Mouse (Mus musculus) CH12.LX (cell line): ENCODE data around the gene Ccdc70. TPM values are rescaled to one million over a fixed set of nuclear protein-coding genes. Genes with fewer than 3 reads are reported as not detected.

Source experiments
- DNase-seq: peaks from one replicate; pipeline ENCODE4 v3.0.0-alpha.2; 2013; ENCODE audit errors: extremely low read depth
- H3K27ac ChIP-seq: 2 replicates; pipeline ENCODE4 v1.5.1; 2012; ENCODE audit warnings: low read depth, mild to moderate bottlenecking, control low read depth, moderate library complexity; ENCODE audit not compliant: insufficient read depth
- H3K27me3 ChIP-seq: replicated peaks from 2 replicates; pipeline ENCODE3; 2012; ENCODE audit warnings: inconsistent platforms
- H3K36me3 ChIP-seq, 2 experiments: replicated peaks in 1 of 2; 2 replicates each; pipeline versions ENCODE3 to v1.6.1; 2012; ENCODE audit warnings: inconsistent platforms in 1 of 2, low read length in 1 of 2, mild to moderate bottlenecking in 1 of 2, mixed read lengths in 1 of 2, moderate library complexity in 1 of 2; ENCODE audit not compliant: control insufficient read depth in 1 of 2, insufficient read depth in 1 of 2
- H3K4me1 ChIP-seq, 2 experiments: 2 replicates each; pipeline ENCODE4 v1.6.1; 2012; ENCODE audit warnings: inconsistent platforms in 1 of 2, moderate library complexity in 1 of 2; ENCODE audit not compliant: insufficient read depth in 2 of 2, control insufficient read depth in 1 of 2
- H3K4me2 ChIP-seq: 2 replicates; pipeline ENCODE4 v1.6.1; 2012; ENCODE audit warnings: low read depth, mild to moderate bottlenecking, control low read depth; ENCODE audit not compliant: poor library complexity, insufficient read depth, severe bottlenecking
- H3K4me3 ChIP-seq, 3 experiments: fragments of 150-350 bp in 1 of 3; sonication (generic) in 1 of 3; replicated peaks in 1 of 3; 2 replicates each; pipeline versions ENCODE3 to v1.5.1; 2011 to 2012; ENCODE audit warnings: low read depth in 2 of 3, low read length in 2 of 3, mild to moderate bottlenecking in 2 of 3, moderate library complexity in 2 of 3, control low read depth in 1 of 3, improper control_type of control experiment in 1 of 3, inconsistent platforms in 1 of 3, mixed read lengths in 1 of 3; ENCODE audit not compliant: poor library complexity in 1 of 3
- H3K79me2 ChIP-seq: replicated peaks from 2 replicates; pipeline ENCODE4 v1.6.1; 2012; ENCODE audit warnings: mild to moderate bottlenecking, moderate library complexity; ENCODE audit not compliant: control insufficient read depth, poor library complexity, insufficient read depth, severe bottlenecking; ENCODE audit errors: extremely low read depth
- H3K9ac ChIP-seq: 2 replicates; pipeline ENCODE4 v1.6.1; 2012; ENCODE audit warnings: low read depth, mild to moderate bottlenecking, control low read depth, moderate library complexity; ENCODE audit not compliant: insufficient read depth
- H3K9me3 ChIP-seq: replicated peaks from 2 replicates; pipeline ENCODE3; 2012; ENCODE audit warnings: low read length, inconsistent platforms, mixed read lengths
- BHLHE40 ChIP-seq: IDR thresholded peaks from 2 replicates; pipeline ENCODE4 v1.6.1; 2011; ENCODE audit warnings: mild to moderate bottlenecking, low read depth, low read length, improper control_type of control experiment
- MAFK ChIP-seq: IDR thresholded peaks from 2 replicates; pipeline ENCODE4 v1.6.1; 2011; ENCODE audit warnings: low read length, improper control_type of control experiment; ENCODE audit not compliant: insufficient replicate concordance
- MAZ ChIP-seq: IDR thresholded peaks from 2 replicates; pipeline ENCODE4 v1.6.1; 2012; ENCODE audit warnings: low read depth, mild to moderate bottlenecking, inconsistent platforms, low read length, improper control_type of control experiment, moderate library complexity
- PAX5 ChIP-seq: IDR thresholded peaks from 2 replicates; pipeline ENCODE4 v1.6.1; 2012; ENCODE audit warnings: low read length, inconsistent platforms, mixed read lengths
- POLR2A ChIP-seq: IDR thresholded peaks from 2 replicates; pipeline ENCODE4 v1.6.1; 2011; ENCODE audit warnings: low read depth, mild to moderate bottlenecking, improper control_type of control experiment, low read length
- SMC3 ChIP-seq: IDR thresholded peaks from 2 replicates; pipeline ENCODE4 v1.6.1; 2011; ENCODE audit warnings: low read depth, low read length, improper control_type of control experiment
- UBTF ChIP-seq: IDR thresholded peaks from 2 replicates; pipeline ENCODE4 v1.6.1; 2012; ENCODE audit warnings: low read depth, mild to moderate bottlenecking, inconsistent platforms, low read length, improper control_type of control experiment, moderate library complexity
- dilution Hi-C: fragments of 300-500 bp; cut with MboI; formaldehyde crosslinking; loops from 2 replicates; pipeline ENCODE4 v1.14.3; 2020; ENCODE audit warnings: low sequenced_read_pairs; ENCODE audit not compliant: extremely low pct_unique_long_range_greater_than_20kb, extremely low pct_ligation_motif_present
- in situ Hi-C: fragments of 300-500 bp; cut with MboI; formaldehyde crosslinking; loops from 3 replicates; pipeline ENCODE4 v1.14.3; 2019; ENCODE audit warnings: low sequenced_read_pairs, low pct_ligation_motif_present, low pct_unique_long_range_greater_than_20kb, mixed read lengths
- polyA plus RNA-seq: library from polyadenylated mRNA; unstranded; fragments of >175 nt; gene quantifications from 2 replicates; pipeline ENCODE4 v1.2.1, GENCODE M21; 2012; ENCODE audit warnings: low read depth; ENCODE audit not compliant: insufficient read length
- total RNA-seq, 2 experiments: library from RNA; depleted of rRNA; stranded (reverse); fragments of 300-350 nt in 1 of 2; fragments of >200 nt in 1 of 2; gene quantifications; 2 replicates each; pipeline ENCODE4 v1.2.3; 2012 to 2014

Ccdc70 gene
- total and polyA plus RNA-seq, 3 experiments = not detected

- Histone ChIP-seq H3K4me2 (no peak overlapping the region), H3K27ac (no peak overlapping the region), H3K36me3 (peaks cover 14 to 27% of the 10 kb centered on the region in 2 experiments), H3K4me3 (no peak overlapping the region), H3K9me3 (no peaks in the 10 kb centered on the region), H3K9ac (no peak overlapping the region), H3K4me1 (no peaks in the 10 kb centered on the region), H3K27me3 (peaks cover 13% of the 10 kb centered on the region), H3K79me2 (no peaks in the 10 kb centered on the region)
- dilution Hi-C loops (no loop called here), in situ Hi-C loops (no loop called here)
- DNase-seq = no peak
- TF ChIP-seq UBTF (no peak), POLR2A (no peak), MAFK (no peak)
- TF ChIP-seq, all 38 proteins: peak for 0
These were observed 25.6 kb downstream of the Ccdc70 start for GRCm38 (mm10) chr8:21995181-21995580.

- peaks cover 7 to 12% of the 10 kb centered on the region in 2 experiments; a peak in 2 of 4 replicates for H3K4me1 ChIP-seq
- H3K4me3 ChIP-seq = no peak overlapping the region
- TF ChIP-seq MAZ (no peak), PAX5 (no peak), SMC3 (no peak)
- H3K4me2 ChIP-seq = no peak overlapping the region
- no peak for DNase-seq
- no peak overlapping the region for H3K9ac ChIP-seq
- in situ Hi-C loops (no loop called here), dilution Hi-C loops (no loop called here)
- peaks cover 2 to 17% of the 10 kb centered on the region in 2 experiments for H3K36me3 ChIP-seq
- H3K9me3 ChIP-seq = no peaks in the 10 kb centered on the region
- no peak overlapping the region for H3K27ac ChIP-seq
- peaks cover 3% of the 10 kb centered on the region for H3K27me3 ChIP-seq
- no peaks in the 10 kb centered on the region for H3K79me2 ChIP-seq
These were observed 35.4 kb downstream of the Ccdc70 start for GRCm38 (mm10) chr8:22004750-22005522.

- in situ Hi-C loops (no loop called here), dilution Hi-C loops (no loop called here)
- H3K27ac ChIP-seq = no peak overlapping the region
- DNase-seq = peak; percentile 24
- no peak overlapping the region for H3K9ac ChIP-seq
- no peak overlapping the region for H3K4me3 ChIP-seq
- no peaks in the 10 kb centered on the region for H3K79me2 ChIP-seq
- peaks cover 5 to 17% of the 10 kb centered on the region in 2 experiments for H3K36me3 ChIP-seq
- H3K9me3 ChIP-seq = no peaks in the 10 kb centered on the region
- H3K4me1 ChIP-seq = peaks cover 7 to 12% of the 10 kb centered on the region in 2 experiments; a peak in 2 of 4 replicates
- peaks cover 1% of the 10 kb centered on the region for H3K27me3 ChIP-seq
- TF ChIP-seq BHLHE40 = no peak
- no peak overlapping the region for H3K4me2 ChIP-seq
These were observed 36.8 kb downstream of the Ccdc70 start for GRCm38 (mm10) chr8:22006423-22006822.
